Mouse (Mus musculus): ENCODE measurements around the gene Gm14401. TPM values are rescaled to one million over a fixed set of nuclear protein-coding genes. Genes with fewer than 3 reads are reported as not detected.
A peak's percentile ranks its signal among the peaks of the same experiment; 100 is the strongest.
"Not testable (repeated sequence)": the region's sequence is repeated elsewhere in the genome, so short reads cannot be mapped to it uniquely, and the experiment has no call there.

Gm14401 gene
- total RNA-seq (2021) = 1 to 10 TPM; 1.4 to 1.9 TPM
- long read RNA-seq, partial matches to known transcripts = 0 of 1 reads
- long read RNA-seq, other reads (novel, unspliced or antisense) = 1 of 1 reads

GRCm38 (mm10) chr2:177073432-177074423, at the start of gene Gm14401:
Gene Gm14401, plus strand, starts transcription at chr2:177074320.
- DNase-seq (ENCODE audit: low spot score in 2 of 2) = not testable (repeated sequence)

DNA sequence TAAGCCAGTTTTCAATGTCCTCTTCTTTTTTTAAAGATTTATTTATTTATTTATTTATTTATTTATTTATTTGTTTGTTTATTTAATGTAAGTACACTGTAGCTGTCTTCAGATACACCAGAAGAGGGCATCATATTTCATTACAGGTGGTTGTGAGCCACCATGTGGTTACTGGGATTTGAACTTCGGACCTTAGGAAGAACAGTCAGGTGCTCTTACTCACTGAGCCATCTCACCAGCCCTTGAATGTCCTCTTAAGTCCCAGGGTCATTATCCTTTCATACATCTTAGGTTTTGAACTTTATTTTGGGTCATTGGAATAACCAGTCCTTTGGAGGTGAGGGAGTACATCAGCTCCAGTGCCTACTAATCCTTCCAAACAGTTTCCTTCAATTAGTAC, 1.3 kb upstream of the Gm14401 start:
- not testable (repeated sequence) for DNase-seq (ENCODE audit: low spot score in 2 of 2)

GRCm38 (mm10) chr2:177075015-177075414, 895 bp downstream of the Gm14401 start:
- not testable (repeated sequence) for DNase-seq (ENCODE audit: low spot score in 2 of 2)

DNA sequence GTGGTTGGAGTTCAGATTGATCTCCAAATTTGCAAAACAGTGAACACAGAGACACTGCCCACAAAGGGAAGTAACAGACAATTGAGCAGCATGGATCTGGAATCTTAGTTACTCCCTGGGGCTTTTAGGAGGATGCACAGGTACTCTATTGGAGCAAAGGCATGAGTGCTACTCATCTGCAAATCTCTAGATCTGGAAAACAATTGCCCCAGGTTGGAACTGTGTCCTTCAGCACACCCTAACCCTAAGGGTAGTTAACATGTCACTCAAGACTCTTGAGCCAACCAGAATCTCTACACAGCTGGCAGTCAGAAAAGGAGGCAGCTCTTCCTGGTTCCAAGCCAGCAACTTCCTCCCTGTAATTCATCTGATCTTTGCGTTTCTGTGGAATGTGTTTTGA, 5.7 kb downstream of the Gm14401 start:
- DNase-seq (ENCODE audit: low spot score in 2 of 2) = not testable (repeated sequence)

DNA sequence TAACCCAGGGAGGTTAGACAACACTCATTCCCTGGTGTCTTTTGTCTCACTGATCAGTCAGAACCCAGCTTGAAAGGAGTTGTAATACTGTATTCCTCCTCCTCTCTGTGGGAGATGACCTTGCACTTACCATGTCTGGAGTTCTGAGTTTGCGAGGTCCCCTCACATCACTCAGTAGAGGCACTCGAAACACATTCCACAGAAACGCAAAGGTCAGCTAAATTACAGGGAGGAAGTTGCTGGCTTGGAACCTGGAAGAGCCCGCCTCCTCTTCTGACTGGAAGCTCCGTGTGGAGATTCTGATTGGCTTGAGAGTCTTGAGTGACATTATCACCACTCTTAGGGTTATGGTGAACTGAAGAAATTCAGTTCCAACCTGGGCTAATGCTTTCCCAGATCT, 35.0 kb downstream of the Gm14401 start:
- not testable (repeated sequence) for DNase-seq (ENCODE audit: low spot score in 2 of 2)

GRCm38 (mm10) chr2:177129097-177129496, 55.0 kb downstream of the Gm14401 start:
- DNase-seq (ENCODE audit: low spot score in 2 of 2) = peak in 1 of 2 experiments; percentile 3

Other genes starting within 250 kb of the Gm14401 start
- gene Gm14408, start 243.2 kb upstream of the Gm14401 start, total RNA-seq (2021) = not detected
- gene Gm14296, start 146.5 kb upstream of the Gm14401 start, total RNA-seq (2021) = 10 to 100 TPM; 17.4 to 20.8 TPM
- 10 to 100 TPM; 70.5 to 71.6 TPM for gene Gm14419, start 73.4 kb upstream of the Gm14401 start, total RNA-seq (2021)
- 10 to 100 TPM; 45.8 to 50.8 TPM for gene Gm14410, start 132.1 kb downstream of the Gm14401 start, total RNA-seq (2021)
- gene Gm14409, start 192.7 kb downstream of the Gm14401 start, total RNA-seq (2021) = 1 to 10 TPM; 2.0 to 3.3 TPM
- 1 to 10 TPM; 4.4 to 5.8 TPM for gene Gm14412, start 250.0 kb downstream of the Gm14401 start, total RNA-seq (2021)